Mouse (Mus musculus) myocyte (in vitro differentiated cells): ENCODE measurements around the gene Spdl1. TPM values are rescaled to one million over a fixed set of nuclear protein-coding genes. Genes with fewer than 3 reads are reported as not detected.

Source experiments
- H3K27me3 ChIP-seq: one replicate; pipeline ENCODE4 v1.6.1; 2011; ENCODE audit not compliant: control insufficient read depth, insufficient read depth, insufficient read length
- H3K36me3 ChIP-seq: one replicate; pipeline ENCODE4 v1.6.1; 2011; ENCODE audit not compliant: control insufficient read depth, insufficient read depth
- H3K4me2 ChIP-seq: one replicate; pipeline ENCODE4 v1.6.1; 2011; ENCODE audit warnings: low read depth, control low read depth
- H3K4me3 ChIP-seq: one replicate; pipeline ENCODE4 v1.5.1; 2011; ENCODE audit warnings: mild to moderate bottlenecking, control low read depth, moderate library complexity
- H3K79me2 ChIP-seq: one replicate; pipeline ENCODE4 v1.6.1; 2011; ENCODE audit not compliant: control insufficient read depth, insufficient read depth
- H3ac ChIP-seq: one replicate; pipeline ENCODE4 v1.6.1; 2011; ENCODE audit not compliant: control insufficient read depth, insufficient read length
- CEBPB ChIP-seq: IDR thresholded peaks from 2 replicates; pipeline ENCODE4 v1.6.1; 2011; ENCODE audit warnings: mild to moderate bottlenecking, moderate library complexity; ENCODE audit not compliant: poor library complexity, insufficient read depth, severe bottlenecking
- E2F4 ChIP-seq: IDR thresholded peaks from one replicate; pipeline ENCODE4 v1.6.1; 2011; ENCODE audit warnings: mild to moderate bottlenecking, control low read depth, moderate library complexity; ENCODE audit not compliant: insufficient read depth
- MAX ChIP-seq: IDR thresholded peaks from one replicate; pipeline ENCODE4 v1.6.1; 2011; ENCODE audit warnings: low read depth, mild to moderate bottlenecking, control low read depth
- MYOD1 ChIP-seq, 3 experiments: IDR thresholded peaks; one replicate each; pipeline ENCODE4 v1.6.1; 2011; ENCODE audit warnings: control low read depth in 2 of 3, low read depth in 2 of 3, mild to moderate bottlenecking in 2 of 3, moderate library complexity in 1 of 3; ENCODE audit not compliant: insufficient read length in 2 of 3, control insufficient read depth in 1 of 3
- MYOG ChIP-seq, 3 experiments: IDR thresholded peaks; one replicate each; pipeline ENCODE4 v1.6.1; 2011; ENCODE audit warnings: control low read depth in 2 of 3, low read depth in 2 of 3, mild to moderate bottlenecking in 2 of 3; ENCODE audit not compliant: insufficient read length in 2 of 3, control insufficient read depth in 1 of 3, insufficient read depth in 1 of 3
- POLR2A ChIP-seq: IDR thresholded peaks from one replicate; pipeline ENCODE4 v1.6.1; 2011; ENCODE audit warnings: low read depth, mild to moderate bottlenecking, control low read depth, moderate library complexity; ENCODE audit not compliant: insufficient read length
- POLR2AphosphoS2 ChIP-seq: IDR thresholded peaks from one replicate; pipeline ENCODE4 v1.6.1; 2011; ENCODE audit warnings: low read depth, control low read depth; ENCODE audit not compliant: insufficient read length
- REST ChIP-seq: IDR thresholded peaks from one replicate; pipeline ENCODE4 v1.6.1; 2011; ENCODE audit warnings: mild to moderate bottlenecking, control low read depth, moderate library complexity; ENCODE audit not compliant: insufficient read depth, insufficient read length
- SRF ChIP-seq: IDR thresholded peaks from one replicate; pipeline ENCODE4 v1.6.1; 2011; ENCODE audit warnings: low read depth; ENCODE audit not compliant: control insufficient read depth, insufficient read length
- TCF12 ChIP-seq: IDR thresholded peaks from one replicate; pipeline ENCODE4 v1.6.1; 2011; ENCODE audit warnings: mild to moderate bottlenecking, control low read depth; ENCODE audit not compliant: poor library complexity, insufficient read depth, severe bottlenecking
- TCF3 ChIP-seq: IDR thresholded peaks from one replicate; pipeline ENCODE4 v1.6.1; 2011; ENCODE audit warnings: low read depth, control low read depth; ENCODE audit not compliant: insufficient read length
- polyA plus RNA-seq: library from polyadenylated mRNA; unstranded; fragments of >200 nt; fragmentation: generic; extraction: Trizol; gene quantifications from one replicate; pipeline ENCODE4 v1.2.1, GENCODE M21; 2012; ENCODE audit warnings: missing spikeins

Spdl1 gene
- polyA plus RNA-seq, 1 experiment: 3.4 TPM

DNA sequence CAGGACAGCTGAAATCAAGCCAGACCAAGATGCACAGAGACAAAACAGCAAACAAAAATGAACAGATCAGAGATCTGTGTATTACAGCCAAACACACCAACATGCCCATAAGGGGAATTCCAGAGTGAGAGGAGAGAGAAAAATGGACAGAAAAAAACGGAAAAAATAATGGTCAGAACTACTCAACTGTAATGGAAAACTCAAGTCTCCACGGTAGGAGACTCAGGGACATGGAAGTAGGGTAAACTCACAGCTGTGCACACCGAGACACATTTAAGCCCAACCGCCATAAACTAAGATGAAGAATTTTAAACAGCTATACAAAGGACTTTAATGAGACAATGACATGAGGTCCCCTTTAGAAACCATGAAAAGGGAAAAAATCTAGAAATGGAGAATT, 73.9 kb downstream of the Spdl1 start:
- no peak overlapping the region for H3K4me3 ChIP-seq
- no peak overlapping the region for H3K4me2 ChIP-seq
- H3K27me3 ChIP-seq: no peaks in the 10 kb centered on the region
- H3ac ChIP-seq: no peak overlapping the region
- TF ChIP-seq TCF12 (no peak), MYOG (IDR thresholded peaks at IDR 0.05; ENCODE audit: control insufficient read depth in 1 of 3, insufficient read depth in 1 of 3, insufficient read length in 2 of 3, low read depth in 2 of 3) (no peak), MYOD1 (IDR thresholded peaks at IDR 0.05; ENCODE audit: control insufficient read depth in 1 of 3, insufficient read length in 2 of 3, low read depth in 2 of 3) (no peak), TCF3 (no peak), POLR2A (no peak), MAX (no peak), E2F4 (no peak), REST (no peak), SRF (no peak), CEBPB (no peak), POLR2AphosphoS2 (no peak)
- no peaks in the 10 kb centered on the region for H3K79me2 ChIP-seq
- H3K36me3 ChIP-seq: no peaks in the 10 kb centered on the region

Other genes with a start within 250 kb of the Spdl1 start
- gene Dock2, start 49.7 kb downstream of the Spdl1 start, polyA plus RNA-seq: not detected